Mouse (Mus musculus) small intestine, adult 2 months (tissue): Measurements from ENCODE around the gene P2rx2.

Experiments
- CTCF ChIP-seq: fragments of 200-500 bp; IDR thresholded peaks from 2 replicates; pipeline ENCODE4 v1.5.1; 2012; ENCODE audit warnings: low read depth, mild to moderate bottlenecking, control low read depth, inconsistent platforms, low read length, moderate library complexity, mixed read lengths; ENCODE audit not compliant: insufficient replicate concordance, insufficient read length; ENCODE audit errors: extremely low read depth
- POLR2A ChIP-seq: fragments of 200-500 bp; IDR thresholded peaks from 2 replicates; pipeline ENCODE4 v1.6.1; 2012; ENCODE audit warnings: low read depth, mild to moderate bottlenecking, control low read depth, inconsistent platforms, low read length, moderate library complexity

DNA sequence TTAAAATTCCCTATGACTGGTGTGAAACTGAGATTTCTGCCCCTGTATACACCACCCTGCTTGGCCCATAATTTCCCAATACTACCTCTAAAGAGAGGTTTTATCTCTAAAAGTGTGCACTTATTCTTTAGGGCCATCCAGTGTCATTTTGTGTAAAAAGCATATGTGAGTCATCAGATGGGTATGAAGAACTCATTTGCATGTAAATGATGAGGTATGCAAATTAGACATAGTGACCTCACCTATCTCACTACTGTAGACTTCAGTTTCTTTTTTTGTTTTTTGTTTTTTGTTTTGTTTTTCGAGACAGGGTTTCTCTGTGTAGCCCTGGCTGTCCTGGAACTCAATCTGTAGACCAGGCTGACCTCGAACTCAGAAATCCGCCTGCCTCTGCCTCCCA lies 29.9 kb downstream of the P2rx2 start:
- TF ChIP-seq CTCF, result no peak
- TF ChIP-seq POLR2A, result no peak
